Mouse (Mus musculus): Measurements from ENCODE around the gene Aldh3a1. TPM values are rescaled to one million over a fixed set of nuclear protein-coding genes. Genes with fewer than 3 reads are reported as not detected.

Aldh3a1 gene
- polyA plus RNA-seq (2012; fragmentation: generic; extraction: Trizol): 19.7 TPM
- long read RNA-seq, experiment 1, transcript Aldh3a1-202 (11 exons, 1,721 nt): major isoform, 39 of 73 reads
- long read RNA-seq, experiment 1, partial matches to known transcripts: 22 of 73 reads
- long read RNA-seq, experiment 1, other reads (novel, unspliced or antisense): 11 of 73 reads
- long read RNA-seq, experiment 2, transcript Aldh3a1-202 (11 exons, 1,721 nt): major isoform, 74 of 107 reads
- long read RNA-seq, experiment 2, transcript Aldh3a1-201 (11 exons, 1,729 nt): minor isoform, 13 of 107 reads
- long read RNA-seq, experiment 2, partial matches to known transcripts: 4 of 107 reads
- long read RNA-seq, experiment 2, other reads (novel, unspliced or antisense): 16 of 107 reads

DNA sequence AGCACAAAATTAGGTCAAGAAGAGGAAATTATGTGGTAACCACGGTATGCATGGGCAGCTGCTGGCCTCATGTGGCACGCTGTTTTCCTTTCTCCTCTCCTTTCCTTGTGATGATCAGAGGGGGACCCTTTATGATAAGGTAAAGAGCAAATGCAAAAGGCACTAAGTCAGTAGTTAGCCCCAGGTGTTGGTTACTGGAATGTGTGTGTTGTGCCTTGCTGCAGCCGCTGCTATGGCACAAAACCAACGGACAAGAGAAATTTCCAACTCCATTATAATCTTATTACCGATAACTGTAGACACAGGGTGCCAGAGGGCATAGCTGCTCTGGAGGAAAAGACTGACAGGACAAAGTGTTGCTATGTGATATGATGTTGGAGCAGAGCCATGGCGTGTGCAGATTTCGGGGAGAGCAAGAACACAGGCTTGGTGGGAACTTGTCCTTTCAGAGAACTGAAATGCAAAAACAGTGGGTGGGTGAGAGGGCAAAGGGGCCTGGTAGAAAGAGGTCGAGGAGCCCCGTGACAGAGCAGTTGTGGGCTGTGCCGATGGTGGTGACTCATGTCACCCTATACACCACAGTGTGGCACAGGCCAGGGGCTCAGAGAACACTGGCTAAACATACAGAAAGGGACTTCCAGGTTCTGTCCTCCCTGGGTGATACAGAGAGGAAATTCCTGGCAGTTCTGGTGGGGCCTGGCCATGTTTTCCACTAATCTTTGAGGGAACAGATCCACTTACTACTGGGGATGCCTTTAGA, at the start of gene Aldh3a1:
Aldh3a1 (plus strand) TSS at position 51 of the 760 bp plus-strand sequence.
- H3K79me3 ChIP-seq (ENCODE audit: low read depth): no peaks in the 10 kb centered on the region
- H3K36me3 ChIP-seq (ENCODE audit: control insufficient read depth, insufficient read depth): no peaks in the 10 kb centered on the region
- H3K27me3 ChIP-seq (ENCODE audit: control insufficient read depth, insufficient read depth, insufficient read length): no peaks in the 10 kb centered on the region
- TF ChIP-seq FOSL1 (IDR thresholded peaks at IDR 0.05; ENCODE audit: insufficient read depth, low read length, poor library complexity, severe bottlenecking) (no peak), MYOD1 (IDR thresholded peaks at IDR 0.05; ENCODE audit: control insufficient read depth, insufficient read length, low read depth) (no peak), MAX (IDR thresholded peaks at IDR 0.05) (no peak), USF1 (IDR thresholded peaks at IDR 0.05; ENCODE audit: low read depth) (peak; percentile 27), CTCF (IDR thresholded peaks at IDR 0.05; ENCODE audit: control insufficient read depth, insufficient read depth, insufficient read length) (no peak), MYOG (IDR thresholded peaks at IDR 0.05; ENCODE audit: control insufficient read depth, extremely low read depth, insufficient read length) (no peak), CEBPB (IDR thresholded peaks at IDR 0.05; ENCODE audit: low read depth) (no peak)
- H3ac ChIP-seq (ENCODE audit: control insufficient read depth, insufficient read length, low read depth): no peak within 1 kb of the TSS
- H3K79me2 ChIP-seq (ENCODE audit: control insufficient read depth, insufficient read depth): no peaks in the 10 kb centered on the region
- H3K4me3 ChIP-seq (ENCODE audit: insufficient read depth, poor library complexity, severe bottlenecking): no peak within 1 kb of the TSS

DNA sequence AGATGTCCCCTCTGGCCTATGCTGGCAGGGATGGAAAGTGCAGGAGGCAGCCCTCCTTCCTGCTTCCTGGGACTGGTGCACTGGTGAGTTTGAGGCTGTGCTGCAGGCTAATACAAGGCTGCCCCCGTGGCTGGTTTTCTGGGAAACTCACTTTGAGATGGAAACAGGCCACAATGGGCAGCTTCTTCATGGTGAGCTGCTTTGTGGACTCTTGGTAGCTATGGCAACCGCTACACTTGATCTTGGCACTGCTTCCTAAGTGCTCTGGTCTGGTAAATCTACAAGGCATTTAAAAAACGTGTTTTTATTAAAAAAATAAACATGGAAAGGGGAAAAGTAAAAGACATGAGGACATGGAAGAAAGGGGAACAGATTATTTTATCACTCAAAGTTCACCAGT, 49.2 kb upstream of the Aldh3a1 start:
- TF ChIP-seq USF1 (IDR thresholded peaks at IDR 0.05; ENCODE audit: low read depth) (no peak), FOSL1 (IDR thresholded peaks at IDR 0.05; ENCODE audit: insufficient read depth, low read length, poor library complexity, severe bottlenecking) (no peak)
- Histone ChIP-seq H3K36me3 (ENCODE audit: control insufficient read depth, insufficient read depth) (peaks cover 99% of the 10 kb centered on the region), H3K79me2 (ENCODE audit: control insufficient read depth, insufficient read depth) (no peaks in the 10 kb centered on the region)

DNA sequence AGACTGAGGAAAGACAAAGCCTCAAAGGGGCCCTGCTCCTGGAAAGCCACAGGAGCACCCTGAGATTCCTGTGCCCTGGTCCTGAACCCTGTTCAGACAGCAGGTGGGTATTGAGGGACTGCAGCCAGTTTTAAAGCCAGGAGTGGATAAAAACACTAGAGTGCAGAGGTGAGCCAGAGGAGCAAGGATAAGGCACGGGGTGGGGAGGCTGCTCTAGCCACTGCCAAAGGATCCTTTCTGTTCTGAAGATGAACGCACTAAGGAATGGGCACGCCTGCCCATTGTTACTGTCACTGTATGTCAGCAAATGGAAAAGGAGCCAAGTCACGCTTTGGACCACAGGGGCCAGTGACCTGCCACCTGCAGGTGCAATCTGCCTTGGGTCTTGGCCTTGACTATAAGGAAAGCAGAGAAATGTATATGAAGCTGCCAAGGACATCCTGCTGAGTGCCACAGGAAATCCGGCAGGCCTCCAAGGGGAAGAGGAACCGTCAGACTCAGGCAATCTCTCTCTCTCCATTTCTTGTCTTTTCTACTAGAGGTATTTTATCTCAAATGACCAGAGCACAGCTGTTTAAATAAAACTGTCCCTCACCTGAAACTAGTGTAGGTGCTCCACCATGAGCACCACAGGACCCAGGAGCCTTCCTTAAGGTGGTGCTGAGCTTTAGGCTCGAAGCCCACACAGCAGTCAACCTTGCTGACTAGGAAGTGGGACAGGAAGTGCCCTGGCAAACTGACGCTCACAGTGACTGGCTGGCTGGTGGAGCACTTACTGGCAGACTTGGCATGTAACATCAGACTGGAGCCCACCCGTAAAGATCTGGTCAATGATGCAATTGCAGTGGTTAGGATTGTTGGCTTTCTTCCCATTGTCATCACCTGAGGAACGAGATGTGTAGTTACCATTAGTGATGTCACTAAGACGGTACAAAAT, 47.3 kb upstream of the Aldh3a1 start:
- H3K79me3 ChIP-seq (ENCODE audit: low read depth): no peaks in the 10 kb centered on the region
- no peaks in the 10 kb centered on the region for H3K79me2 ChIP-seq (ENCODE audit: control insufficient read depth, insufficient read depth)
- no peak overlapping the region for H3K4me3 ChIP-seq (ENCODE audit: insufficient read depth, poor library complexity, severe bottlenecking)
- TF ChIP-seq FOSL1 (IDR thresholded peaks at IDR 0.05; ENCODE audit: insufficient read depth, low read length, poor library complexity, severe bottlenecking) (no peak), CEBPB (IDR thresholded peaks at IDR 0.05; ENCODE audit: low read depth) (no peak), USF1 (IDR thresholded peaks at IDR 0.05; ENCODE audit: low read depth) (no peak), MYOG (IDR thresholded peaks at IDR 0.05; ENCODE audit: control insufficient read depth, extremely low read depth, insufficient read length) (no peak), MAX (IDR thresholded peaks at IDR 0.05) (no peak)
- peaks cover 99% of the 10 kb centered on the region for H3K36me3 ChIP-seq (ENCODE audit: control insufficient read depth, insufficient read depth)
- H3ac ChIP-seq (ENCODE audit: control insufficient read depth, insufficient read length, low read depth): no peak overlapping the region
- no peaks in the 10 kb centered on the region for H3K27me3 ChIP-seq (ENCODE audit: control insufficient read depth, insufficient read depth, insufficient read length)

More for the DNA sequence above, 49.2 kb upstream of the Aldh3a1 start:
- Histone ChIP-seq H3K4me3 (ENCODE audit: insufficient read depth, poor library complexity, severe bottlenecking) (no peak overlapping the region), H3ac (ENCODE audit: control insufficient read depth, insufficient read length, low read depth) (no peak overlapping the region), H3K27me3 (ENCODE audit: control insufficient read depth, insufficient read depth, insufficient read length) (no peaks in the 10 kb centered on the region), H3K79me3 (ENCODE audit: low read depth) (no peaks in the 10 kb centered on the region)

DNA sequence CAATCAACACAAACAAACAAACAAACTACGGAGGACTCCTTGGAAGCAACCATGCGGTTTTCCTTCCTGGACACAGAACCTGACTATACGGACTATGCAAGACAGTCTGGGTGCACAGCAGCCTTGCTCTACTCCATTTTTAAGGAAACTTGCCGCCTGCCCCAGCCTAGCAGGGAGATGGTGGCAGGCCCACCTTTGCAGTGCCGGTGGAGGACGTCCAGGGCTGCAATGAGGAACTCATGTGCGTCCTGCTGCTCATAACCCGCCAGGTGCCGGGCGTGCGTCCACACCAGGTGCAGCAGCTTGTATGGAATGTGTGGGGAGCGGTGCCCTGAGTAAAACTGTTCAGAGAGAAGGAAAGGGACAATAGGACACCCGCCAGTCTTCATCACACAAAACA, 46.2 kb upstream of the Aldh3a1 start:
- no peak overlapping the region for H3K4me3 ChIP-seq (ENCODE audit: insufficient read depth, poor library complexity, severe bottlenecking)
- H3K79me2 ChIP-seq (ENCODE audit: control insufficient read depth, insufficient read depth): no peaks in the 10 kb centered on the region
- peaks cover 97% of the 10 kb centered on the region for H3K36me3 ChIP-seq (ENCODE audit: control insufficient read depth, insufficient read depth)
- no peaks in the 10 kb centered on the region for H3K79me3 ChIP-seq (ENCODE audit: low read depth)
- no peak for TF ChIP-seq MYOG (IDR thresholded peaks at IDR 0.05; ENCODE audit: control insufficient read depth, extremely low read depth, insufficient read length)
- TF ChIP-seq MYOD1 (IDR thresholded peaks at IDR 0.05; ENCODE audit: control insufficient read depth, insufficient read length, low read depth): no peak
- no peak for TF ChIP-seq MAX (IDR thresholded peaks at IDR 0.05)
- TF ChIP-seq USF1 (IDR thresholded peaks at IDR 0.05; ENCODE audit: low read depth): no peak
- no peak for TF ChIP-seq CTCF (IDR thresholded peaks at IDR 0.05; ENCODE audit: control insufficient read depth, insufficient read depth, insufficient read length)
- no peak for TF ChIP-seq CEBPB (IDR thresholded peaks at IDR 0.05; ENCODE audit: low read depth)
- no peak for TF ChIP-seq FOSL1 (IDR thresholded peaks at IDR 0.05; ENCODE audit: insufficient read depth, low read length, poor library complexity, severe bottlenecking)
- no peaks in the 10 kb centered on the region for H3K27me3 ChIP-seq (ENCODE audit: control insufficient read depth, insufficient read depth, insufficient read length)
- H3ac ChIP-seq (ENCODE audit: control insufficient read depth, insufficient read length, low read depth): no peak overlapping the region

DNA sequence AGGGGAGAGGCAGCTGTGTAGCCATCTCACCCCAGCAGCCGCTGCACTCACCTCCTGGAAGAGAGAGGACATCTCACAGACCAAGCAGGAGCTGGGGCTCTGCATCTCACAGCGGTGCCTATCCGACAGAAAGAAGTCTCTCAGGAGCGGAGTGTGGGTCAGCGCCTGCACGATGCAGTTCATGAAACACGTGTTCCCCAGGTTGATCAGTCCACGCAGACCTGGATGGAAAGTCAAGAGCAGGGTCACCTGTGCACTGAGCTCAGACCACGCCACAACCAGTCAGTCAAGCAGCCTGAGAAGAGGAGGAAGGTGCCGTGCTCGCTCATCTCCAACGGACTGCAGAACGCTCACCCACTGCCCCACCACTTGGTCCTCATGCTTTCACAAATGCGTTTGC, 44.6 kb upstream of the Aldh3a1 start:
- H3K36me3 ChIP-seq (ENCODE audit: control insufficient read depth, insufficient read depth): peaks cover 97% of the 10 kb centered on the region

More for the DNA sequence above, 44.6 kb upstream of the Aldh3a1 start:
- H3K27me3 ChIP-seq (ENCODE audit: control insufficient read depth, insufficient read depth, insufficient read length): no peaks in the 10 kb centered on the region
- H3K79me3 ChIP-seq (ENCODE audit: low read depth): peaks cover 7% of the 10 kb centered on the region
- peaks cover 16% of the 10 kb centered on the region for H3K79me2 ChIP-seq (ENCODE audit: control insufficient read depth, insufficient read depth)
- TF ChIP-seq CEBPB (IDR thresholded peaks at IDR 0.05; ENCODE audit: low read depth) (no peak), FOSL1 (IDR thresholded peaks at IDR 0.05; ENCODE audit: insufficient read depth, low read length, poor library complexity, severe bottlenecking) (no peak), MYOD1 (IDR thresholded peaks at IDR 0.05; ENCODE audit: control insufficient read depth, insufficient read length, low read depth) (no peak), MYOG (IDR thresholded peaks at IDR 0.05; ENCODE audit: control insufficient read depth, extremely low read depth, insufficient read length) (no peak), USF1 (IDR thresholded peaks at IDR 0.05; ENCODE audit: low read depth) (no peak), CTCF (IDR thresholded peaks at IDR 0.05; ENCODE audit: control insufficient read depth, insufficient read depth, insufficient read length) (no peak), MAX (IDR thresholded peaks at IDR 0.05) (no peak)
- no peak overlapping the region for H3K4me3 ChIP-seq (ENCODE audit: insufficient read depth, poor library complexity, severe bottlenecking)
- H3ac ChIP-seq (ENCODE audit: control insufficient read depth, insufficient read length, low read depth): no peak overlapping the region
